Mouse (Mus musculus): ENCODE data around the gene Six4.

- TF ChIP-seq POLR2A (IDR thresholded peaks at IDR 0.05; ENCODE audit: control insufficient read depth, low read depth, low read length) (no peak), CTCF (IDR thresholded peaks at IDR 0.05; ENCODE audit: control insufficient read depth, insufficient read depth, insufficient replicate concordance, low read depth, low read length) (no peak)
These were observed 61.1 kb downstream of the Six4 start for GRCm38 (mm10) chr12:73052036-73052650.
